Mouse (Mus musculus): Measurements from ENCODE around the gene Gdi2.
"Not testable (repeated sequence)": the region's sequence is repeated elsewhere in the genome, so short reads cannot be mapped to it uniquely, and the experiment has no call there.

The Gdi2 gene

DNA sequence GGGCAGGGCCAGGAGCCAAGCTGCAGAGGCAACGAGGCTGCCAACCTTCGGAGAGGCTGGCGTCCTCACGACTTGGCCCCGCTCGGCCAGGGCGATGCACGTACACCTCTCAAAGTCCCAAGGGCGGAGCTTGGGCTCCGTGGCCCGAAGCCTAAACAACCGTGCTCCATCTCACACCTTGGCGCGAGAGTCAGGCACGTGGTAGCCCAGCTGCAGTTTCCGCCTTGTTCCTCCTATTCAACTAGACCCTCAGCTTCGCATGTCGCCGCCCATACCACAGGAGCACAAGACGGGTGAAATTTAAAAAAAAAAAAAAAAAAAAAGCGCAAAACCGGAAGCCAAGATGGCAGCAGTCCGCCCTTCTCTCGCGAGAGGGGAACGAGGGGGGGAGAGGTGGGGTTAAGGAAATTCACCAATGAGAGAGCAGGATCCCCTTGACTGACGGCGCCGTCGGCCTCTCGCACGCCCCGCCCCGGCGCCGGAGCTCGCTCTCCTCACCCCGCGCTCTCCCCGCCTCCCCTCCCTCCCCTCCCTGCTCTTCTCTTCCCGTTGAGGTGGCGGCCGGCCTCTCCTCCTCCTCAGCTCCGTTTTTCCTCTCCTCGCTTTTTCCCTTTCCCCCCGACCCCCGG lies at the start of gene Gdi2:
Gene Gdi2, plus strand, starts transcription at position 470 of the 629 bp plus-strand sequence.
- DNase-seq, result peak; percentile 99

DNA sequence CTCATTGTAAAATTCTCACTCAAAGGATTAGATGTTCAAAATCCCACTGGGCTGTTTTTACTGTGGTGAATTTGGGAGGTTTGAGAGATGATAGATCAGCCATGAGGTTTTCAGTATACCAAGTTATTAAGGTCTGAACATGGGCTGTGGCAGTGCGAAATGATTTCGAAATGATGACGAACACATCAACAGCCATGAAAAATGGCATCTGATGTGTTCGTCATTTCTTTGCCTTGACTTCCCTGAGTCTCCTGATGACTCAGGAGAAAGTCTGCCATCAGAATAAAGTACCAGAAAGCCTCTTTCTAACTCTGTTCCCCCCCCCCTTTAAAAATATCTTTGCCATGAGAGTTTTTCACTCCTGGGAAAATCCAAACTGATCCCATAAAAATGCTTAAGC lies 42.3 kb upstream of the Gdi2 start:
- no peak for DNase-seq

DNA sequence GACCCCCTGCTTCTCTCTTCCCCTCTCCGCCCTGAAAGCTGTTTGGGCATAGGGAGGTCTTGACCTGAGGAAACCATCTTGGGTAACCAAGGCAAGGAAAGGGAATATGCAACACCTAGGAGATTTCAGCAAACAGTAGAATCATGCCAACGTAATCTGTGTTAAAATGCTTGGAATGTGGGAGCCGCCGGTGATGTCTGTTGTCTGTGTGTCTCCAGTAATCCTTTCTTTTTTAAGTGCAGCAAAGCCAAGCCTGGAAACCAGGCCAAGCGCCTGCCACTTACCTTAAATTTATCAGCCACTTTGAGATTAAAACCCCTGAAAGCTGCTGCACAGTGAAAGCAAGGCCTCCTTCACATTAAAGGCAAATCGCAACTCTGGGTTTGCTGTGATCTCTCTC lies 36.8 kb upstream of the Gdi2 start:
- not testable (repeated sequence) for DNase-seq

DNA sequence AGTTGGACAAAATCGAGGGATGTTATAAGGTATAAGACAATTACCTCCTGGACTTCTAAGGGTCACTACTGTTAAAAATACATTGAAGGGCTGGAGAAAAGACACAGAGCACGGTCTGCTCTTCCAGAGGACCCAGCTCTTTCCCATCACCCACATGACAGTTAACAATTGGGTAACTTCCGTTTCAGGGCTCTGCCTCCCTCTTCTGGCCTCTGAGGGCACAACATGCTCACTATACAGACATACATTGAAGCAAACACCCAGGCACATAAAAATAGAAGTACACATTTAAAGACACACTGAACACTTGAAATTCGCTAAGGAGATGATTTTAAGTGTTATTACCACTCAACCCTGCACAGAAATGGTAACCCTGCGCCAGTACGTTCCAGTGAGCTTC lies 22.5 kb upstream of the Gdi2 start:
- peak; percentile 25 for DNase-seq

DNA sequence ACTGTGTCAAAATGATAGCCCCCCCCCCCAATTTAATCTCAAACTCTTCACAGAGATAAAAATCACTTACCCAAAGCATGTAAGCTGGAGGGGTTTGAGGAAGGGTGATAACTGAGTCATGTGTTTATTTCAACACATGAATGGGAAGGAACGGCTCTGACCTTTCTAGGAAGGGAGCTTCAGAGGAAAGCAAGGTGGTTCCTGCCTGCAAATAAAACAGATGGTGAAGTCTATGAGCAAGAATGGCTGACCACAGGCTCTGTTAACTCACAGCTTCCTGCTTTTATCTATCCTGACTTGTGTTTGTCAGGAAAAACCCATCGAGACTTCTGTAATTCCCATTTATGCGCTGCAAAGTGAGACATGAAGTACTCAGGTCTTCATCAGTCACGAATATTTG lies 18.5 kb upstream of the Gdi2 start:
- DNase-seq, result not testable (repeated sequence)

DNA sequence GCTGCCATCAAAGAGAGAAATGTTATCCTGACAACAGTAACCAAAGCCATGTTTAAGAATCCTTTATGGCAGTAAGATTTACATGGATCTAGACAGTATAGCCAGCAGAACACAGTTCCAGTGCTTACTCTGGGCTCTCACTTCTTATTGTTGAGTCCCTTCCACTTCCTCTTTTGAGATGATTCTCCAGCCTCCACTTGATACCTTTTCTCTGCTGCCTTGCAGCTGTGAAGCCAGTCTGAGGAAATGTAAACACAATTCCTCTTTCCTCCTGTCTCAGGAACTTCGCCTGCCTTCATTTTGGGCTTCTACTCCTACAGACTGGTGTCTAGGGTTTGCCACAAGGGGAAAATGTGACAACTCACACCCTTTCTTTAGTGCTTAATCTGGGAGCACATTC lies 17.9 kb upstream of the Gdi2 start:
- not testable (repeated sequence) for DNase-seq

DNA sequence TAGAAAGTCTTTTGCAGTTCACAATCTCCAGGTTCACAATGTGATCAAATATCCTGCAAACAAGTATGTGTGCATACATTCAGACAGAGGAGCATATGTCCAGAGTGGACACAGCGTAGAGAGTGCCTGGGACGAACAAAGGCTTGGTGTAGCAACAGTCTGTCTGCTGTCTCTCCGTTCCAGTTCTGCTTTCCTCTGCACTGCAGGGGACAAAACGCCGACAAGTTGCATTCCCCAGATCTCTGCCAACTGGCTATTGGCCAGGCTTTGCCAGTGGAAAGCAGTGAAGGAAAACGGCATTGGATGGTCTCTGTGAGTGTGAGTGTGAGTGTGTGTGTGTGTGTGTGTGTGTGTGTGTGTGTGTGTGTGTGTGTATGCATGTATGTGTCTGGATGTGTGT lies 14.4 kb upstream of the Gdi2 start:
- DNase-seq, result peak; percentile 27

DNA sequence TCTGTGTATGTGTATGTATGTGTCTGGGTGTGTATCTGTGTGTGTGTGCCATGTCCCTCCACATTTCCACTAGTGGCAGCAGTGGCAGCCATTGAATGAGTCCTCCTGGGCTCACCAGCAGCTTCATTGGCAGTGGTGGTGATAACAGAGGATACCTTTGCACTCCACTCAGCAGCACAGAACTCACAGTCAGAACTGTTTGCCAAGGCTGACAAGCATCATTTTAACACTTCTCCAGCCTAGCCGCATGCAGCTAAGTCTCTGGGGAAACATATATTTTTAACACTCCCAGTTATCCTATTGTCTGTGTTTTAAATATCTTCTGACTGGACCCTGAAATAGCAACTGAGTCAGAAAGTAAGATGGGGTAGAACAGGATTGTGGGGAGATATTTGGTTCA lies 13.9 kb upstream of the Gdi2 start:
- DNase-seq, result no peak

DNA sequence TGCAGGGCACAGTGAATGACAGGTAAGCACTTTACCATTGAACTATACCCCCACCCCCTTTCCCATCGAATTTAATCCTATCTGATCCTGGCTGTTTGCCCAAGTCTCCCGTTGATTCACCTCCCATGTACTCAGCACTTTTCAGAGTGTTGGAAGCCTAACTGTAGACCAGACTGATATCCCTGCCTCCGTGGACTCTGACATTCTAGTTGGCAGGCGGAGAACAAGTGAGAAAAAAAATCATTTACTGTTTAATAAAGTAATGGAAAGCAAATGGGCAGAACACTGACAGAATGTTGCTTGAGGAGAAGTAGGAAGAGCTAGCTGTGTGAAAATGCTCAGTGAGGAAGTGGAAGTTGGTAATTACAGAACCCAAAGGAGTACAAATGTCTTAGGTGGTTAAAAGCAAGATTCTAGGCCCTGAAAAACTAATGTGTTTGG lies 12.2 kb upstream of the Gdi2 start:
- DNase-seq, result no peak

DNA sequence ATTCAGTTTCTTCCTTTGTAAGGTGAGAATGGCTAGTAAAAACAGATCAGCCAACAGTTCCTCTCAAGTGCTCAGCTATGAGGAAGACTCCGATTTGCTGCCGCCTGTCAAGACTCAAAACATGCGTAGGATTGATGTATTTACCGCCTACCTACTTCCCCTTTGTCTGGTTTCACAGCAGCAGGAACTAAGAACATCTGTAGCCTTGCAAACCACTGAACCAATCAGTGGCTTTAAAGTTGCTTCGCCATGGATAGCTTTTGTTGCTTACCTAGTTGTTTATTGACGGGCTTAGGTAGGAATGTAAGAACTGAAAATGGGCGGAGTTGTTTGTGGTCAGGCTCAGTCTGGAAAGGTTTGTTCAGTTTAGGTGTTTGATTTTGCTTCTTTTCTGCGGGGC lies 11.5 kb upstream of the Gdi2 start:
- DNase-seq, result no peak

DNA sequence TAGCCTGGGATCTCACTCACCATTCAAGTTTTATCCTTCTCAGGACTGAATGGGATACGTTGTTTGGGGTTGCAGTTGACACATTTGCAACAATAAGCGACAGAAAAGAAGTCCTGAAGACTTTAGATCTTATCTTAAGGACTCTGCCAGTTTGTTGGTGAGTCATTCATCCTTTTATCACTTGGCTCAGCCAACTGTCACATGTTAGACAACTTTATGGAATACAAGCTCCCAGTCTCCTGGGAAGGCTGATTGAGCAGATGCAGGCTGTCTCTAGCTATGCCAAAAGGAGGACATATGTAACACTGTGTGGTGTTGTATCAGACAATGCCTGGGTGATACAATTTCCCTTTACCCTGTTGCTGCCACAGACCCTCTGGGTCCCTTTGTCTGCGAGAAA lies 7.4 kb upstream of the Gdi2 start:
- no peak for DNase-seq

DNA sequence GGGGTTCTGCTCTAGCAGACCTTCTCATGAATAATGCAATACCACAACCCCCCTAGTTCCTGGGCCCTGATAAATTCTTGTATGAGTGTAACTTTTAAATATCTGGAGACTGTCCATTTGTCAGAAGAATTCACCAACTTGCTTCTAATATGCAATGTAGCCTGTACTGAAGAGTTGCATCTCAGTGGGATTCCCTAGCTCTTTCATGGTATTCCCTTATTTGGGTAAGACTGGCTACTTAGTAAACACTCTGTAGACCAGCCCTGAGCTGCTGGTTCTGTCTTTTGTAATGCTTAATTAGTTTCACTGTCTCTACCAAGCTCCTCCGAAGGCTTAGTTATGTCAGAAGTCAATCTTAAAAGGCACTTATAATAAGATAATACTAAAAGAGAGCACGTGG lies 6.7 kb upstream of the Gdi2 start:
- not testable (repeated sequence) for DNase-seq

DNA sequence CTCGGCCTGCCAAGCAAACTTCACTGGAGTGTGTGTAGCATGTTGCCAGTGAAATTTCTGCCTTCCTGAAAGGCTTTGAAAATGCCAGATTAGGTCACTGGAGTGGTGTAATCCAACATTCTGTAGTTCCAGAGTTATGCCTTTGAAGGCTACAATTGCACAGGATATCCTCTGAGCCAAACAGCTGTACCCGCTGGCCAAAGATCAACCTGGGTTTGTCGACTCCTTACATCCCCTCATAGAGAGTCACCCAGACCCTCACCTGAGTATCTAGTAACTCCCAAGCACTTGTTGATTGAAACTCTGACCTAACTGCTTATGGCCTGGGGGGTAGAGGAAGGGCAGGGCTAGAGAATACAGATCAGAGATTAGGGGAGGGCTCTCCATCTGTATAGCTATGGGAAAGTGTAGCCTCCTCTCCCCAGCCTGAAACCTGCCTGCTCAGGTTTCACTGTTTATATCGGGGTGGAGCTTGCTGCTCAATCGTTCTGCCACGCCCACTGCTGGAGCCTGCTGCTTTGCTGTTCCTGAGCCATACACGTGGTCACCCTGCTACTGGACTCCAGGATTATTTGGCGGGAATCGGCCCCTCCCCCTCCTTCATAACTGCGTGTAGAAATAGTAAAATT lies 6.1 kb upstream of the Gdi2 start:
- DNase-seq, result no peak

DNA sequence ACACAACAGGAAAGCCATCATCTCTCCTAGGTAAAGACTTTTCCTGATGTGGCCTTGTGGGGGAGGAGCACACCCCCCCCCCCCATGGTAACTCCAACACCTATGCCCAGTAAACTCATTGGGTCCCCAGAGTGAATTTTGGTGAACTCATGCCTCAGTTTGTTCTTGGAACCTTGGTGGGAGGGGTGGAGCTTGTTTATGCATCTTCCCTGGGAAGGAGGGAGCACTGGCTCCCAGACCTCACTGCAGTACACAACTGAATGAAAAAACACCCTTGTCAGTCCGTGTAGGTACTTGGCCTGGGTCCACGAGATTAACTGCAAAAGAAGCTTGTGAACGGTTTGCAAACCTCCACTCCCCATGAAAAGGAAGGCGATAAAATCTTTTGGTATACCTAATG lies 5.4 kb upstream of the Gdi2 start:
- no peak for DNase-seq

DNA sequence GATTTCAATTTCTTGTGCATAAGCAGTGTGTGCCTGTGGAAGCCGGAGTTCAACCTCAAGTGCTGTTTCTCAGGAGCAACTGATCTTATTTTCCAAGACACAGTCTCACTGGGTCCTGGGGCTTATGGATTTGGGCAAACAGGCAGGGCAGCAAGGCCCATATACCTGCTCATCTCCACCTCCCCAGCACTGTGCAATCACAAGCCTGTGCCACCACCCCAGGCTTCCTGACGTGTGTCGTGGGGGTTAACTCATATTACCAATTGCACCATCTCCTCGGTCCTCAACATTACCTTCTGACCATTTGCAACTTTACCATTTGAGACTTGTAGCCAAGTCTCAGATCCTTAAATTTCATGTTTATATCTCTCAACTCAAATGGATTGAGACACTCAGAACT lies 3.7 kb upstream of the Gdi2 start:
- no peak for DNase-seq

DNA sequence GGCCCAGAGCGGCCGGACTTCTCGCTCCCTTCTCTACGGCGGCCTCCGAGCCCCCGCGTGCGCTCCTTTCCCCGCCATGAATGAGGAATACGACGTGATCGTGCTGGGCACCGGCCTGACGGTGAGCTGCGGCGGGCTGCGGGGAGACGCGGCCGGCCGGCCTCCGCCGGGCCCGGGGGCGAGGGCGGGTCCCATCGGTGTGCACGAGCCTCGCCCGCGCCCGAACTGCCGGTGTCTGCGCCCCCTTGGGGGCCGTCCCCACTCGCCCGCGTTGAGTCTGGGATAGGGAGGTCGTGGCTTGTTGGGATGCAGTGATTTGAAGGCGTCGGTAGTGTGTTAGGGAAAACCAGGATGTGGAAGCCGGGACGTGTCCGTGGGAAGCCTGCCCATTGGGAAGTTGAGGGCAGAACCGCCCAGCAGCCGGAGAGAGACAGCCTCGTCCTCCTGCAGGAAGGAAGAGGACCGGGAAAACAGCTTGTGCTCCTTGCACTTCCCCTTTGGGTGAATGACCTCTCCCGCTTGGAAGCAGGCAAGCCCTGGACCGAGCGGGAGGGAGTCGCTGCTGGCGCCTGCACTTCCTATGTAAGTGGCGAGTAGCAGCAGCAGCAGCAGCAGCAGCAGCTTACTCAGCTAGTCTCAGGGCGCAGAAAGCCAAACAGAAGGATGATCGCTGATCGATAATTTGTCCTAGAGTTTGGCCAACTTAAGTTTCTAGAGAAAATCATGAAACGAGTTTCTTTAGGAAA lies 533 bp downstream of the Gdi2 start:
- peak; percentile 79 for DNase-seq

DNA sequence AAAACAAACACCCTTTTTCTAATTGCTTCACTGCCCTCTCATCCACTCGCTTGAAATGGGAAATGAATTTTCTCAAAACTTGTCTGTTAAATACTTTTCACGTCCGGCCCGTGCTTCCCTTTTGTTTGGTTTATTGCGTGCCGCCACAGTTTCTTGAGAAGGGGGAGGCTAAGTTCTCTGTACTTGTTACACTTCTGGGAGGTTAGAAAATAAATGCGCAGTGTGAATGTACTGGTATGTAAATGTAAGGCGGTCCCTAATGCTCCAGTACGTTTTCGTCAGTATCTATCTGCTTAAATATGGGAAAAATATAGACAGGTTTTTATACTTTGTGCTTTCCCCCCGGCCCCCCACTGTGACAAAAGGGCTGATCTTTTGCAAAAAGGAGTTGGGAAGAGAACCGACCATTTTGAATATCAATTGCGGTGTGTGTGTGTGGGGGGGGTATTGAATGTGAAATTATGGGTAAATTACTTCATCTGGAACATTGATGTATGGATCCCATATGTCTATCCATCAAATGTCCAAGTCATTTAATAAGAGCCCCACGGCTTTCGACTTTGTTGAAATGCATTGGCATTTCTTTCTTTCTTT lies 1.2 kb downstream of the Gdi2 start:
- peak; percentile 10 for DNase-seq

DNA sequence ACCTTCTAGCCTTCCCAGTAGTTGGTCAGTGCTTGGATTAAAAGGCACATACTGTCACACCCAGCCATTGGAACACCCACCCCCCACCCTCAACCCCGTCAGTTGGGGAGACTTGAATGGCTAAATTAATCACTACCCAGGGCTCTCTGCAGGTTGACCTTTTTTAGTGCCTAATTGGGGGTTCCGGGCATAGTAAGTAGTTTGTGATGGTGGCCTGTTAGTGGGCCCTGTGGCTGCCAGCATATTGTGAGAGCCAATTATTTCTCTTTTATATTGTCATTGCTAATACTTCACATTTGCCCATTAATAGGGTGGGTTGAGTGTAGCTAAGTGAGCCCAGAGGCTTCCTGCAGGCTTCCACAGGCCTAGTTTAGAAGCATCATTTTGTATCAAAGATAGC lies 2.3 kb downstream of the Gdi2 start:
- DNase-seq, result peak; percentile 81

DNA sequence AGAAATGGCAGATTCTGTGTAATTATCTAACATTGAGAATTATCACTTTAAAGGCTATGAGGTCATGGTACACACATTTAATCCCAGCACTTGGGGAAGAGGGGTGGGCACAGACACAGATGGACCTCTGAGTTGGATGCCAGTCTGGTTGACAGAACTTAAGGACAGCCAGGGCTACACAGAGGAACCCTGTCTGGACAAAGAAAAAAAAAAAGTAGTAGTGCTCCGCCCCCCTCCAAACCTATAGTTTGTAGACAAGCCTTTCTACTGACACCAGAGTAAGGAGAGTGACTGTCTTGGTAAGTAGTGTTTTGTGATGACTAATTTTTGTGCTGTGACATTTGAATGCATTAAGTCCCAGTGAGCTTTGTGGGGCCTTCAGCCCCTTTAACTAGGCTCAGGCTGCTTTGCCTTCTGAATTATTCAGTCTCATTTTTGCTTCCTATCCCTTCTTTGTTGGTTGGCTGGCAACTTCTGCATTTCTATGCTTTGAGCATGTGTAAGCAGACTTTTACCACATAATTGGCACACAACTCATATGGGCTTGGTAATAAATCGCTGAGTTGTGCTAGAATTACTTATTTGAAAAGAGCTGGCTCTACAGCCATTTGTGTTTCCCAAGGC lies 3.4 kb downstream of the Gdi2 start:
- DNase-seq, result no peak

DNA sequence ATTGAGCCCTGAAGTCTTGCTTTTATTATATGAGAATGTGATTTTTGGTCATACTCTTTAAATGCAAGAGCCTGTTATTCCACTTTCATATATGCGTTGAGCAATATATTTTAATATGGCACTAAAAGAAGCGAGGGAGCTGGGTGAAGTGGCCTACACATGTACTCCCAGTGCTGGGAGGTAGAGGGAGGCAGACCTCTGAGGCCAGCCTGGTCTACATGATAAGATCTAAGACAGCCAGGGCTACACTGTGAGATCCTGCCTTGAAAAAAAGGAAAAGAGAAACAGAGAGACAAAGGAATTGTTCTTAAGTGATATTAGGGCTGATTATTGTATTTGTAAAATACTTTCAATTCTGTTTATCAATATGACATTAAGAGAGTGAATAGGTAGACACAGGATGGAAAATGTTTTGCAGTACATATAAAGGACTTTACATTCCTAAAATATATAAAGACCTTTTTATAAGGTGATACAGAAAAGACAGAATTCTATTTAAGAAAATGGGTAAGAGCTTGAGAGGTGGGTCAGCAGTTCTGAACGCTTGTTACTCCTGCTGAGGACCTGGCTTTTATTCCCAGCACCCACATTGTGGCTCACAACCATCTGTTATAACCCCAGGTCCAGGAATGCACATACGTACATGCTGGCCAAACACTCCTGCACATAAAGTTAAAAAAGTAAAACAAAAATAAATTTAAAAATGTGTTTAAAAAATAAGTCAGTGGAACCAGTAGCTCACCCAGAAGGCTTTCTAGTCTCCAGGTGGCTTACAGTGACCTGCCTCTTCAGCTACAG lies 6.4 kb downstream of the Gdi2 start:
- DNase-seq, result no peak

DNA sequence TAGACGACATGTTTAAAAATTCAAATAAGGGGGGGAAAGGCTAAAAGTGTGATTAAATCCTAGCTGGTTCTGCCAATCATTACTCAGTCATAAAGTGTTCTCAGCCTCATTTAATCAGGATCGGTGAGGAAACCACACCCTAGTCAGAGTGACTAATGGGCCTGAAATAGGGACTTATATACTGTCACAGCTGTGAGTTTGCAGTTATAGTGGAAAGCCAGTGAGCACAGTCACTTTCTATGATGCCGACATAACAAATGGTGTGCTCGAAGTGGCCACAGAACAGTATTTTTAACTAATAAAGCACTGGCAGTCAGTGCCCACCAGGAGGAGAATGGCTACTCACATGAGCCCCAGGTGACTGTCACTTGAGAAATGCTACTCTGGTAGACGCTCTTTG lies 7.1 kb downstream of the Gdi2 start:
- DNase-seq, result no peak

DNA sequence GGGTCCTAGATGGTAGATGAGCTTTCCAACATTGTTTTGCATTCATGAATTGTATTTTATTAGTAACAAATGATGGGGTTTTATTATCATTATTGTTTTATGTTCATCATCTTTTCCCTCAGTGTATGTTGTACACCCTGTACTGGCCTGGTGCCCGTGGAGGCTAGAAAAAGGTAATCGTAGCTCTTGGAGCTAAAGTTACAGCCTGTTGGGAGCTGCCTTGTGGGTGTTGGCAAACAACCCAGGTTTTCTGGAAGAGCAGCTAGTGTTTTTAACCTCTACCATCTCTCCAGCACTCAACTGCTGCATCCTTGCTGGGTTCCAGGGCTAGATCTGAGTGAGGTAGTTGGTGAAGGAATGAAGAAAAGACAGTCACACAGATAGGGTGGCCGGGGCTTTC lies 9.5 kb downstream of the Gdi2 start:
- DNase-seq, result no peak

DNA sequence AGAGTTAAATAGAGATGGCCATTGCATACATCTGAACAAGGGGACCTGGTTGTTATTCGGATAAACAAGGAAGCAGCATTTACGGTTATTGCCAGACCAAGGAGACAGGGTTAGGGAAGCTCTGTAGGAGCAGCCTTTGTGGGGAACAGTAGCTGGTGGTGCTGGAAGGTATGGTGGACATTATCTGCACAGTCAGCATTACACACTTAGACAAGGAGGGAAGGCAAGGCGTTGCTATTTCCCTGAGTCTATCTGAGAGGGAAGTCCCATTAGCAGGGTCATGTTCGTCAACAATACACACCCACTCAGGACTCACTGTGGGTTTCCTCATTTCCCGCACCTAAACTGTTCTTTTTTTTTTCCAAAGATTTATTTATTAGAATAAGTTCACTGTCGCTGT lies 10.0 kb downstream of the Gdi2 start:
- DNase-seq, result no peak
